14 mouse cellular contexts compared by ENCODE assay signal in genomic region chr2:157802666-157803065, GRCm38 (mm10).
DNase-seq lines count a peak whose midpoint lies in the region; ATAC-seq and TF ChIP-seq lines count a peak whose summit lies in the region.
"Had no signal": no experiment of that assay in that cellular context is flagged by ENCODE, and none has a peak within 500 bp of the region (broad histone marks: within the 10 kb centered on the region; RNA-seq: fewer than 3 reads in every experiment).

No protein-coding gene starts in this region.

- intact Hi-C loops in left cerebral cortex, adult 2 months (cut with DNase I), result loop anchor here (10.0 kb wide), 1 partner anchor 168 kb away; no protein-coding TSS in a partner anchor

- H3K9ac ChIP-seq in hindbrain, embryonic 16.5 days (ENCODE audit: low read depth, low read length), result no peak overlapping the region
- no peak overlapping the region for H3K9ac ChIP-seq in neural tube, embryonic 15.5 days (replicated peaks)
- H3K9ac ChIP-seq in kidney, embryonic 14.5 days (ENCODE audit: low read depth, low read length), result no peak overlapping the region
- H3K9ac ChIP-seq: embryonic facial prominence, embryonic 12.5 days had no signal

- no peak overlapping the region for H3K4me2 ChIP-seq in hindbrain, embryonic 16.5 days (ENCODE audit: low read length)
- no peak overlapping the region for H3K4me2 ChIP-seq in neural tube, embryonic 15.5 days
- H3K4me2 ChIP-seq in kidney, embryonic 14.5 days (replicated peaks; ENCODE audit: low read depth, low read length), result no peak overlapping the region
- H3K4me2 ChIP-seq: embryonic facial prominence, embryonic 12.5 days; liver, embryonic 11.5 days had no signal

- DNase-seq in left cerebral cortex, adult 2 months (ENCODE audit: extremely low spot score in 1 of 2, low spot score in 2 of 2), result no peak
- no peak for DNase-seq in left cerebral cortex, adult 8-10 months (ENCODE audit: low spot score in 2 of 2)
- DNase-seq in cerebellum, postnatal 10 days, result peak; percentile 79 to 85
- no peak for DNase-seq in frontal cortex, postnatal 10 days (ENCODE audit: low spot score in 2 of 2)
- DNase-seq: heart, postnatal 10 days; lung, postnatal 14 days; right cerebral cortex, postnatal 25 days; thymus, postnatal 14 days had no signal

- TF ChIP-seq CTCF in left cerebral cortex, adult 2 months (IDR thresholded peaks at IDR 0.05), result no peak

- no peak for ATAC-seq in hindbrain, embryonic 16.5 days
- no peak for ATAC-seq in neural tube, embryonic 15.5 days (ENCODE audit: low FRiP score)
- no peak for ATAC-seq in kidney, embryonic 14.5 days (ENCODE audit: low FRiP score, low TSS enrichment)
- ATAC-seq: intestine, postnatal 0 days had no signal

- 60% methylated on average over 5 of the region's 5 CpGs for WGBS in hindbrain, embryonic 16.5 days
- WGBS in neural tube, embryonic 15.5 days, result 77% methylated on average over 5 of the region's 5 CpGs
- 62% methylated on average over 5 of the region's 5 CpGs for WGBS in kidney, embryonic 14.5 days

- H3K27ac ChIP-seq in left cerebral cortex, adult 2 months, result peak overlapping the region; percentile 83; the same call in 1 of the 2 replicates
- peak overlapping the region; percentile 11; the same call in 1 of the 2 replicates for H3K27ac ChIP-seq in hindbrain, embryonic 16.5 days (ENCODE audit: low read depth, low read length)
- H3K27ac ChIP-seq in neural tube, embryonic 15.5 days (replicated peaks), result peak overlapping the region; percentile 87
- no peak overlapping the region for H3K27ac ChIP-seq in kidney, embryonic 14.5 days (ENCODE audit: low read depth, low read length)

- H3K4me3 ChIP-seq in left cerebral cortex, adult 2 months, result no peak overlapping the region
- no peak overlapping the region for H3K4me3 ChIP-seq in hindbrain, embryonic 16.5 days (ENCODE audit: low read length)
- no peak overlapping the region for H3K4me3 ChIP-seq in neural tube, embryonic 15.5 days (replicated peaks)
- H3K4me3 ChIP-seq in kidney, embryonic 14.5 days (ENCODE audit: low read length), result no peak overlapping the region
- H3K4me3 ChIP-seq: embryonic facial prominence, embryonic 12.5 days had no signal

- H3K27me3 ChIP-seq in hindbrain, embryonic 16.5 days (replicated peaks; ENCODE audit: control insufficient read depth, insufficient read depth, low read length), result 0 out of 2 replicates have a peak, but pooled peaks cover 2% of the 10 kb centered on the region
- H3K27me3 ChIP-seq in neural tube, embryonic 15.5 days (replicated peaks), result no peaks in the 10 kb centered on the region
- H3K27me3 ChIP-seq in kidney, embryonic 14.5 days (ENCODE audit: control insufficient read depth, insufficient read depth, low read length), result no peaks in the 10 kb centered on the region
- H3K27me3 ChIP-seq: embryonic facial prominence, embryonic 12.5 days had no signal

- no peaks in the 10 kb centered on the region for H3K9me3 ChIP-seq in hindbrain, embryonic 16.5 days (ENCODE audit: control insufficient read depth, low read length)
- H3K9me3 ChIP-seq in neural tube, embryonic 15.5 days (replicated peaks), result no peaks in the 10 kb centered on the region
- no peaks in the 10 kb centered on the region for H3K9me3 ChIP-seq in kidney, embryonic 14.5 days (ENCODE audit: control insufficient read depth, low read length)
- H3K9me3 ChIP-seq: embryonic facial prominence, embryonic 12.5 days had no signal

- H3K36me3 ChIP-seq in hindbrain, embryonic 16.5 days (ENCODE audit: control insufficient read depth, insufficient read depth, low read length), result no peaks in the 10 kb centered on the region
- H3K36me3 ChIP-seq in neural tube, embryonic 15.5 days, result no peaks in the 10 kb centered on the region
- H3K36me3 ChIP-seq in kidney, embryonic 14.5 days (ENCODE audit: control insufficient read depth, insufficient read depth, low read length), result no peaks in the 10 kb centered on the region
- H3K36me3 ChIP-seq: embryonic facial prominence, embryonic 12.5 days had no signal

- H3K4me1 ChIP-seq in hindbrain, embryonic 16.5 days (ENCODE audit: control insufficient read depth, insufficient read depth, low read depth, low read length), result peaks cover 45% of the 10 kb centered on the region
- peaks cover 74% of the 10 kb centered on the region for H3K4me1 ChIP-seq in neural tube, embryonic 15.5 days
- H3K4me1 ChIP-seq in kidney, embryonic 14.5 days (ENCODE audit: control insufficient read depth, insufficient read depth, low read length), result peaks cover 25% of the 10 kb centered on the region

Comparison
In these comparisons a context has a peak if more than half of its experiments do, and no peak if none do; other contexts are left out.
1. DNase-seq: peak in cerebellum, postnatal 10 days (2 of 2); none in left cerebral cortex, adult 2 months (0 of 2), left cerebral cortex, adult 8-10 months (0 of 2) and frontal cortex, postnatal 10 days (0 of 2).